Mouse (Mus musculus): Measurements from ENCODE around the gene Supt3. TPM values are rescaled to one million over a fixed set of nuclear protein-coding genes. Genes with fewer than 3 reads are reported as not detected.
A peak's percentile ranks its signal among the peaks of the same experiment; 100 is the strongest.

Gene Supt3
- polyA plus RNA-seq, 1 experiment from 2014 or later, result 21.4 TPM

DNA sequence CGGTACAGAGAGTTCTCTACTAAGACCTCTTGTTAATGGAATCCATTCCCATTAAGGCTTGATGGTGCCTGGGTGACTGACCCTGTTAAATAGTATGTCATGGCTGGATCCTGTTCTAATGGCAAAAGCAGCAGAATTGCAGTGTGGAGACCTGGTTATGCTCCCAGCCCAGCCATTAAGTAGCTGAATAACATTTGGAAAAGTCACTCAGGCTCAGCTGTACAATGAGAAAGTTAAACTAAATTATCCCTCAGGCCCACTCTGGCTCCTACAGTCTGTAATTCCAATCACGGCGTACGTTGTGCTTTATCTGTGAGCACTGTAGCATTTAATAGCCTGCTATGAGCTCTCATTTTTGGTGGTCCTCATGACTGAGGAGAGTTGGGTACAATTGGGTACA, 300.0 kb downstream of the Supt3 start:
- WGBS, result 93% methylated on average over 4 of the region's 4 CpGs
- no peaks in the 10 kb centered on the region for H3K27me3 ChIP-seq (ENCODE audit: poor library complexity, severe bottlenecking)
- no peak for DNase-seq (ENCODE audit: extremely low spot score, low spot score)
- H3K9me3 ChIP-seq, result no peaks in the 10 kb centered on the region
- H3K4me3 ChIP-seq, result no peak overlapping the region
- H3K27ac ChIP-seq, result no peak overlapping the region
- peaks cover 7% of the 10 kb centered on the region for H3K4me1 ChIP-seq
- no peaks in the 10 kb centered on the region for H3K36me3 ChIP-seq (replicated peaks)

DNA sequence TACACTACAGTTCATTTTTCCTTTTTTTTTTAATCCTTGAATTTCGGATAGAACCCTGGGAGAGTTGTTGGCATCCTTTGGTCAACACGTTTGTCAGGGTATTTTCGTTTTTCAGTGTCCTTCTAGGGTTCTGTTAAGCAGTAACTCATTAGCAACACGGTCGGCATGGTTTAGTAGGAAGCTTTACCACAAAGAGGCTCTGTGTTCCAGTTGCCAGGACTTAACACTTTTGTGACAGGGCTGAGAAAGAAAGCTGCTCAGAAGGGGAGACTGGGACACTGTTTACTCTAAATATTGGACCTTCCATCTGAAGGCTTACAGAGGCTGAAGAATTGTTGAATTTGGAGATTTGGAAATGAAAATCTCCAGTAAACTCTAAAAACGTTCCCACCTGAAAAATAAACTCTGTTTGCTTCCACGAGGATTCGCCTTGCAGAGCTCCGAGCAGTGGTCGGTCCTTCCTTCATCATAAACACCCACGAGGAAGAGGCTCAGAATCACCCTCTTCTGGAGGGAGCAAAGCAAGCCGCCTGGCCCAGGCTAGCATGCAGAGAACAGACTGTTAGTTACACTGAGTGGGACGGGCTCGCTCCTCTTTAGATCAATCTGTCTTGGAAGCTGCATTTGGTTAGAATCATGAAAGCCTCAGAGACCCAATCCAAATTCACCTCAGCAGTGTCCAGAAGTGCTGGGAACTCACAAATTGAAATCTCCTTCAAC, 301.1 kb downstream of the Supt3 start:
- DNase-seq (ENCODE audit: extremely low spot score, low spot score), result no peak
- 77% methylated on average over 14 of the region's 14 CpGs for WGBS

DNA sequence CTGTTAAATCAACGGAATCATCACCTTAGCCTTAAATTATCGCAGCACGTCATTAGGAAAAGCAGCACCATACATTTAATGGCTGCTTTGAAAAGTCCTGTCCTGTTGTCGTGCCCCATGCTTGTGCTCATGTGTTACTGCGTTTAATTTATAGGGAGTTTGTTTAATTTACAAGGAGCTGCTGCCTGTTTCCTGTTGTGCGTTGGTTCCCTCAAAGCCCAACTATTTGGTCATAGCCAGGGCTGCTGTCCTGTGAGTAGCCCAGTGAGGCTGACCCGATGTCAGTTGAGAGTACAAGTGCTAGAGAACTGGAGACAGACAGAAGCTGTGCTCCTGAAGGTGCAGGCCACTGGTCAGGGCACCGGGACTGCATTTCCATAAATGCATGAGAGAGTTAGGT, 304.6 kb downstream of the Supt3 start:
- no peak overlapping the region for H3K27ac ChIP-seq
- 91% methylated on average over 8 of the region's 8 CpGs for WGBS
- no peak for DNase-seq (ENCODE audit: extremely low spot score, low spot score)

More for the DNA sequence above, 301.1 kb downstream of the Supt3 start:
- no peaks in the 10 kb centered on the region for H3K36me3 ChIP-seq (replicated peaks)
- H3K27me3 ChIP-seq (ENCODE audit: poor library complexity, severe bottlenecking), result no peaks in the 10 kb centered on the region
- H3K4me3 ChIP-seq, result no peak overlapping the region
- H3K4me1 ChIP-seq, result peaks cover 2% of the 10 kb centered on the region; the same call in 1 of the 2 replicates
- no peak overlapping the region for H3K27ac ChIP-seq
- no peaks in the 10 kb centered on the region for H3K9me3 ChIP-seq

DNA sequence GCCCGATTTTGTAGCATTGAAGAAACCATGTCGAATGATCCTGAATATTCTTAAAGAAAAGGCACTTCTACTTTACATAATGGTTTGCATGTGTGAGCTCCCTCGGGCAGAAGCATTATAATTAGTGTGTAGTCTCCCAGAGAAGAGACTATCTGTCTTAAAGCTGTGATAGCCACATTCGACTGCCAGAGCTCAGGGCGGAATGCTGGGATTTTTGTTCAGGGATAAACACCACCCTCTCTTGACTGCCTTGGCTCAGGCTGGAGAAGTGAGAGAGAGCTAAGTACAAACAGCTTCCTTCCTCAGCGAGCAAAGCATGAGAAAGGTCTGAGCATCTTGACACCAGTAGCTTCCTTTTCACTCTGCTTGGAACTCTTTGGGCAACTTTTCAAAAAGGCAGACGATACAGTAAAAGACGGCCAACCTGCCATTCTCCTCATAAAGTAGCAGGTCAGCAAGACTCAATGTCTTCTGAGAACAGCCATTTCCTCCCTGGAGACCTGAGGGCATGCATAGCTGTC, 305.1 kb downstream of the Supt3 start:
- Histone ChIP-seq H3K4me3 (no peak overlapping the region), H3K4me1 (no peaks in the 10 kb centered on the region), H3K9me3 (no peaks in the 10 kb centered on the region), H3K27ac (no peak overlapping the region), H3K36me3 (replicated peaks) (no peaks in the 10 kb centered on the region), H3K27me3 (ENCODE audit: poor library complexity, severe bottlenecking) (no peaks in the 10 kb centered on the region)
- DNase-seq (ENCODE audit: extremely low spot score, low spot score), result no peak
- 79% methylated on average over 8 of the region's 8 CpGs for WGBS

More for the DNA sequence above, 304.6 kb downstream of the Supt3 start:
- Histone ChIP-seq H3K27me3 (ENCODE audit: poor library complexity, severe bottlenecking) (no peaks in the 10 kb centered on the region), H3K36me3 (replicated peaks) (no peaks in the 10 kb centered on the region), H3K9me3 (no peaks in the 10 kb centered on the region), H3K4me1 (no peaks in the 10 kb centered on the region), H3K4me3 (no peak overlapping the region)

DNA sequence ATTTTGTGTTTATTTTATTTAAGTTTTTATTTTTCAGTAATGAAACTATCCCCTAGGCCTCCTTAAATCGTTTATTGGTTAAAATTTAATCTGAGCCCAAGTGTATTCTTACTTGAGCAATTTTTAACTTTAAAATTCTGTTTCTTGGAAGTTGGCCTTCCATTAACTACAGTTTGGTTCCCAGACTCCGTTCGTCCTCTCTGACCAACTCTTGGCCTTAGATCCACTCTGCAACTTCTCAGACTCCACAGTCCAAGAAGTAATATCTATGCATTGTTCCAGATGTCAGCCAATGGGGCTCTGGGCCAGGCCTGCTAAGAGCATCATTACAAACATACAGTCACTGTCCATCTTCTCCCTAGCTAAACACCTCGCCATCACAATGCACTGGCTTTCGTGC, 309.4 kb downstream of the Supt3 start:
- Histone ChIP-seq H3K9me3 (no peaks in the 10 kb centered on the region), H3K4me1 (no peaks in the 10 kb centered on the region), H3K27ac (no peak overlapping the region), H3K4me3 (no peak overlapping the region), H3K27me3 (ENCODE audit: poor library complexity, severe bottlenecking) (no peaks in the 10 kb centered on the region), H3K36me3 (replicated peaks) (no peaks in the 10 kb centered on the region)
- DNase-seq (ENCODE audit: extremely low spot score, low spot score), result no peak
- WGBS, result 91% methylated on average over 5 of the region's 5 CpGs

DNA sequence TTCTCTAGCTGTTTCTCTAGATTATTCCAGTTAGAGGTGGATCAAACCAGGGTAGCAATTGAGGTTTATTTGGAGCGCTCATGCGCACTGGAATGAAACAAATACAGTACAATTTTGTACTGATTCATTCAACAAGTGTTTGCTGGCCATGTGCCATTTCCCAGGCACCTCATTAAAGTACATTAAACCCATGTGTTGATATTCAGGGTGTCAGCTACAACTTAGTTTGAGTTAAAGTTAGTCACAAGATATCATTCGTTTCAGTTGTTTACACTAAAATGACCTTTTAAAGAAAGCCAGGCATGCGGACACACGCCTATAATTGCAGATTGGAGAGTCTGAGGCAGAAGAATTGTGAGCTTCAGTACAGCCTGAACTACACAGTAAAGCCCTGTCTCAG, 310.1 kb downstream of the Supt3 start:
- Histone ChIP-seq H3K27me3 (ENCODE audit: poor library complexity, severe bottlenecking) (no peaks in the 10 kb centered on the region), H3K4me1 (no peaks in the 10 kb centered on the region), H3K27ac (no peak overlapping the region), H3K9me3 (no peaks in the 10 kb centered on the region), H3K36me3 (replicated peaks) (no peaks in the 10 kb centered on the region), H3K4me3 (no peak overlapping the region)
- no peak for DNase-seq (ENCODE audit: extremely low spot score, low spot score)
- 87% methylated on average over 5 of the region's 5 CpGs for WGBS

DNA sequence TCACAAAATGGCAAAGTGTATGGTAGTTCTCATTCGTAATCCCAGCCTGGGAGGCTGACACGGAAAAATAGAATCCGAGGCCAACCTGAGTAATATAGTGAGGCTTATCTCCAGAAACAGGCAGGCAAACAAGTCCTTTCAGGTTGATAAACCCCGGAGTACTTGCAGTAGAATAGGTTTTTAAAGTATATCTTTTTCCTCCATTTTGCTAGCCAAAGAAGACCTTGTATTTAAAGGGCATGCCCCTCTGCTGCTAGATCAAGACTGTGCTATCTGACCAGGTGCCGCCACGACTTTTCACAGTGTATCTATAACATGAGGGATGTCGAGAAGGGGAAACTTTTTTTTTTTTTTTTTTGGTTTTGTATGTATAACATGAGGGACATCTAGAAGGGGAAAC, 324.1 kb downstream of the Supt3 start:
- no peaks in the 10 kb centered on the region for H3K4me1 ChIP-seq
- H3K36me3 ChIP-seq (replicated peaks), result no peaks in the 10 kb centered on the region
- no peak for DNase-seq (ENCODE audit: extremely low spot score, low spot score)
- H3K4me3 ChIP-seq, result no peak overlapping the region
- H3K27me3 ChIP-seq (ENCODE audit: poor library complexity, severe bottlenecking), result no peaks in the 10 kb centered on the region
- H3K9me3 ChIP-seq, result no peaks in the 10 kb centered on the region
- 89% methylated on average over 7 of the region's 7 CpGs for WGBS
- H3K27ac ChIP-seq, result no peak overlapping the region

DNA sequence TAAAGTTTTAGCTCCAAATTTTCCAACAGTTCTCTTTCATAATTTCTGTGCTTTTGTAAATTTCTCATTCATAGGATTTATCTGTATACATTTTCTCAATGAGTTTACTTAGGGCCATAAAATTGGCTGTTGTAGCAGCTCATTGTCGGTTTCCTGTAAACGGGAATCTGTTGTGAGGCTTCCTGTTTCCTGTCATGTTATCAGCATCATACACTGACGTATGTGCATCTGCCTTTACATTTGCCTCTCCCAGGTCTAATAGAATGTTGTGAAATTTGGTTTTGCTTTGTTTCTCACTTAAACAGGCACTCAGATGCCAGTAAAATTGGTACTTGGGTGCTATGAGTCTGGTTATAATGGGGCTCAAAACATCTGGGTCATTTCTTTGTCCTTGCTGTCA, 338.4 kb downstream of the Supt3 start:
- WGBS, result 87% methylated on average over 3 of the region's 3 CpGs
- DNase-seq (ENCODE audit: extremely low spot score, low spot score), result no peak
- no peaks in the 10 kb centered on the region for H3K9me3 ChIP-seq
- H3K27me3 ChIP-seq (ENCODE audit: poor library complexity, severe bottlenecking), result no peaks in the 10 kb centered on the region
- no peak overlapping the region for H3K4me3 ChIP-seq
- H3K27ac ChIP-seq, result no peak overlapping the region
- peaks cover 11% of the 10 kb centered on the region for H3K4me1 ChIP-seq
- no peaks in the 10 kb centered on the region for H3K36me3 ChIP-seq (replicated peaks)

DNA sequence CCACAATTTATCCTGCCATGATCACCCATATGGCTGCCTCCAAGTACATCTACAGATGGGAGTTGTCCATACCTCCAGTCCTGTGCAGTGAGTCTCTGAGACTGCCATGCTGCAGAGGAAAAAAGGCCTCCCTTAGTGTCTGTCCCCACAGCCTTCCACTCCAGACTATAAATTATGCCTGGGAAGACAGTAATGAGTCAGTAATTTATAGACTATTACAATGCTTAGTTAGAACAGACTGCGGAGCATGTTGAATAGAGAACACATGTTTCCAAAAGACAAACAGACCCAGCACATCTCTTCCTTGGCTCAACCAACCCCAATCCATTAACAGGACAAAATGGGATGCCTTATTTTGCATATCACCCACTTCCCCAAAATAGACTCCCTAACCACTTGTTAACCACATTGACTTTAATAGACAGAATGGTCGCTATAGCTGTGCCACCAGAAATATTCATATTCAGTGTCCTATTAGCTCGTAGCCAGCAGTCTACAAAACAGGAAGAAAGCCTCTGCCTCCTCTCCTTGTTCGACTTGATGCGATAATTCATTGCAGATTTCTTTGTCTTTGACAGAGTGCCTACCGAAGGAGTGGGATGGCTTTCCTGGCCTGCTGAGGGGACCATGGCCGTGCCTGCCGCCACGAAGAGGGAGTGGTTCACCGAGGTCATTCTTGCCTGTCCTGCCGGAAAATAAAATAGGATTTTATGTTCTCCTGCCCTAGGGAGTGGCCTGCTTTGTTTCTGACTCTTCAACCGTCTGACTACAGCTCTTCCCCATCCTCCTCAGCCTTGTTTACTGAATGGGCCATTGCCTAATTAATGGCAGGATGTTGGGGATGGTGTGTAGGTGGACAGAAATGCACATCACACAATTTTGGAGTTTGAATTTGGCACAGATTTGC, 341.9 kb downstream of the Supt3 start:
- DNase-seq (ENCODE audit: extremely low spot score, low spot score), result no peak
- no peaks in the 10 kb centered on the region for H3K36me3 ChIP-seq (replicated peaks)
- no peak overlapping the region for H3K4me3 ChIP-seq
- H3K9me3 ChIP-seq, result no peaks in the 10 kb centered on the region
- H3K27ac ChIP-seq, result peak overlapping the region; percentile 20; the same call in 1 of the 2 replicates
- no peaks in the 10 kb centered on the region for H3K27me3 ChIP-seq (ENCODE audit: poor library complexity, severe bottlenecking)
- H3K4me1 ChIP-seq, result peaks cover 11% of the 10 kb centered on the region
- 55% methylated on average over 12 of the region's 12 CpGs for WGBS

DNA sequence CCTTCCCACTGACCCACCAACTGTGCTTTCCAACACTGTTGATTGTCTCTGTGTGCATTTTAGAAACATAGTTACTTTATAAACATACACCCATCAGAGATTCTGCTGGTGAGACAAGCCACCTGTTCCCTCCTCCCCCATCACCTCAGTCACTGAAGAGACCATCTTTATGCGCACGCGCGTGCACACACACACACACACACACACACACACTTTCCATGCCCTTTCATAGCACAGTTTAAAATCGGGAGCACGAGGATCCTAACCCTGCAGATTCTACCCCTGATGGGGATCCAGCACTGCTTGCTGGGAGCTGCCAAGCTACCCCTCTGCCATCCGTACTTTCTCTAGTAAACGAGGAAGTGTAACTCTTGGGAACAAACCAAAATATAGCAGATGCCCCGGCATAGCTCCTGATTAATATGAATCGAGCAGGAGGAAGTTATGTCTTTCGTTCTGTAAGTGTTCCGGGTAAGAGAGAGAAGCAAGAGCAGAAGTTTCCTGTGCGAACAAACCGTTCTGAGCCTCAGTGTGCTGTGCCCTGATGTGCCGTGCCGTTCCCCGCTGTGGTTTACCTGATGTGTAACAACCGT, 342.8 kb downstream of the Supt3 start:
- Histone ChIP-seq H3K4me1 (peaks cover 11% of the 10 kb centered on the region), H3K27me3 (ENCODE audit: poor library complexity, severe bottlenecking) (no peaks in the 10 kb centered on the region), H3K4me3 (no peak overlapping the region), H3K9me3 (no peaks in the 10 kb centered on the region), H3K36me3 (replicated peaks) (no peaks in the 10 kb centered on the region), H3K27ac (no peak overlapping the region)
- 92% methylated on average over 18 of the region's 18 CpGs for WGBS
- no peak for DNase-seq (ENCODE audit: extremely low spot score, low spot score)

DNA sequence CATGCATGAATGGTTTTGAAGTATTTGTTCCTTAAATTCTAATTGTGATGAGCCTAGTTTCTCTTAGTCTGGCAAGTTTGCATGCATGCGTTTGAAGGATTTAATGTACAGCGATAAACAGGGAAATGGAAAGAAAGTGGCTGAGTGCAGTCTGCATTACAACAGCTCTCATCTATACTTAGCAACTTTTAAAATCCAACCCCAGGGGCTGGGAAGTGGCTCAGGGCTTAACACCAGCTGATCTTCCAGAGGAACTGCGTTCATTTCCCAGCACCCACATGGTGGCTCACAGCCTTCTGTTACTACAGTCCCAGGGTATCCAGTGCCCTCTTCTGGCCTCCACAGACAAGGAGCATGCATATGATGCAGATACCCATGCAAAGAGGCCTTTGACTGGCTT, 346.9 kb downstream of the Supt3 start:
- H3K27me3 ChIP-seq (ENCODE audit: poor library complexity, severe bottlenecking), result no peaks in the 10 kb centered on the region
- no peaks in the 10 kb centered on the region for H3K36me3 ChIP-seq (replicated peaks)
- no peak overlapping the region for H3K4me3 ChIP-seq
- peaks cover 6% of the 10 kb centered on the region for H3K4me1 ChIP-seq
- WGBS, result 90% methylated on average over 3 of the region's 3 CpGs
- no peaks in the 10 kb centered on the region for H3K9me3 ChIP-seq
- DNase-seq (ENCODE audit: extremely low spot score, low spot score), result no peak
- no peak overlapping the region for H3K27ac ChIP-seq

DNA sequence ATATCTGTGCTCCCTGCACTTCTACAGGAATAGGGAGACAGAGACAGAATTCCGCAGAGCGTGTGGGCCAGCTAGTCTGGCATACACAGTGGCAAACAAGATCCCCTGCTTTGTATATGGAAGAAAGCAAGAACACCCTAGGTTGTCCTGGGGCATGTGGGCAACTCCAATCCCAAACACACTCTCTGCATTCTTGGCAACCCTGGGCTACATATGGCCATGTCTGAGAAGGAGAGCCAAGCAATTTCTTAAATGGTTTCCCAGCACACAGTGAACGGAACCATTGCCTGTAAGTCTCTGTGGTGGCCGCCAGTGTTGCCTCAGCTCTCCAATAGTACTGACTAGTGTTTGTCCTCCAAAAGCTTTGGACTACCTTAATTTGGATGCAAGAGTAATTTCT, 351.7 kb downstream of the Supt3 start:
- Histone ChIP-seq H3K36me3 (replicated peaks) (no peaks in the 10 kb centered on the region), H3K27ac (no peak overlapping the region), H3K4me1 (no peaks in the 10 kb centered on the region), H3K27me3 (ENCODE audit: poor library complexity, severe bottlenecking) (no peaks in the 10 kb centered on the region), H3K9me3 (no peaks in the 10 kb centered on the region; the same call in 1 of the 2 replicates), H3K4me3 (no peak overlapping the region)
- no peak for DNase-seq (ENCODE audit: extremely low spot score, low spot score)
- WGBS, result 94% methylated on average over 4 of the region's 4 CpGs

Measured in forebrain, embryonic 10.5 days (tissue).